ENCODE assay signal across 7 mouse cellular contexts in the genomic region with DNA sequence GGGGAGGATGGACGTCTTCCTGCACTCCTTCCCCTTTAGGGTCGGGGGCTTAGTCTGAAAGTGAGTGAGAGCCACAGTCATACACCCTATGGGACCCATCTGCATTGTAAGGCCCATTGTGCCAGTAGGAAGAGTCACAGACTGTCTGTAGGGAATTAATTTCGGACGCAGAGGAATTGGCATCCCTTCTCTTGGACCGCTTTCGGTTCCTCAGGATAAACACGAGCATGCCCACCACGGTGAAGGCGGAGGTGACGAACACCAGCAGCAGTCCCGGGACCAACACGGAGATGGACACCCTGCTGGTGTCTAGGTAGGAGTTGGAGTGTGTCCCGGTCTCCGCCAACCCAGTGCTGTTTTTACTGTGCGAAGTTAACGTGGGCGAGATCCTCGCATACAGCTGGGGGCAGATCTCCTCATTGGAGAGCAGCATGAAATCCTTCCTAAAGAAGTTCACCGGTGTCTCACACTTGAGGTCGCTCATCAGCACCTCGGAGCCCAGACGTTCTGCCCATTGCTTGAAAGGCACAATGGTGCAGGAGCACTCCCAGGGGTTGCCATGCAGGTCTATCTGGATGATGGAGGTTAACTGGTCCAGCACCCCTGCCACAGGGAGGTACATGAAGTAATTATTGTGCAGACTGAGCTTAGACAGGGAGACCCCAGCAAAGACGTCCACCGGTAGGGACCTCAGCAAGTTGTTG. TPM values are rescaled to one million over a fixed set of nuclear protein-coding genes. Genes with fewer than 3 reads are reported as not detected.
DNase-seq lines count a peak whose midpoint lies in the region; ATAC-seq and TF ChIP-seq lines count a peak whose summit lies in the region.

No protein-coding gene starts in this region.

- H3K27me3 ChIP-seq in forebrain, embryonic 12.5 days, result 0 out of 2 replicates have a peak, but pooled peaks cover 4% of the 10 kb centered on the region
- H3K27me3 ChIP-seq in stomach, embryonic 16.5 days (ENCODE audit: control insufficient read depth, insufficient read depth, low read length), result peaks cover 24% of the 10 kb centered on the region

- under 1% methylated on average over 24 of the region's 24 CpGs for WGBS in forebrain, embryonic 12.5 days
- 2% methylated on average over 24 of the region's 24 CpGs for WGBS in stomach, embryonic 16.5 days

- H3K4me1 ChIP-seq in bone marrow macrophage, adult 2 months (ENCODE audit: control insufficient read depth, insufficient read depth, low read length), result no peaks in the 10 kb centered on the region; the same call in 1 of the 2 replicates
- peaks cover 30% of the 10 kb centered on the region for H3K4me1 ChIP-seq in forebrain, embryonic 12.5 days
- H3K4me1 ChIP-seq in stomach, embryonic 16.5 days (ENCODE audit: control insufficient read depth, insufficient read depth, low read length), result 0 out of 2 replicates have a peak, but pooled peaks cover 10% of the 10 kb centered on the region

- DNase-seq in ES-CJ7 (ENCODE audit: low read depth, low spot score), result peak; percentile 5
- DNase-seq in layer of hippocampus, adult 8-10 months (ENCODE audit: low spot score in 2 of 2), result peak; percentile 57 to 61
- peak; percentile 10 for DNase-seq in mesoderm, embryonic 11.5 days (ENCODE audit: low read depth, low spot score)
- DNase-seq in lung, postnatal 10 days, result no peak

- no peak overlapping the region for H3K27ac ChIP-seq in bone marrow macrophage, adult 2 months (ENCODE audit: insufficient read depth, low read depth, low read length)
- H3K27ac ChIP-seq in forebrain, embryonic 12.5 days, result 0 out of 2 replicates have a peak overlapping the region, but pooled peaks have one; percentile 6
- no peak overlapping the region for H3K27ac ChIP-seq in stomach, embryonic 16.5 days (ENCODE audit: low read length)

- H3K9me3 ChIP-seq in forebrain, embryonic 12.5 days, result no peaks in the 10 kb centered on the region
- no peaks in the 10 kb centered on the region for H3K9me3 ChIP-seq in stomach, embryonic 16.5 days (replicated peaks; ENCODE audit: control insufficient read depth, low read length)

- H3K4me3 ChIP-seq in bone marrow macrophage, adult 2 months (ENCODE audit: insufficient read depth, low read length), result peak overlapping the region; percentile 40
- H3K4me3 ChIP-seq in forebrain, embryonic 12.5 days (replicated peaks), result peak overlapping the region; percentile 52
- H3K4me3 ChIP-seq in stomach, embryonic 16.5 days (replicated peaks; ENCODE audit: low read length), result peak overlapping the region; percentile 44

- TF ChIP-seq POLR2A in bone marrow macrophage, adult 2 months (IDR thresholded peaks at IDR 0.05; ENCODE audit: borderline replicate concordance, low read depth, low read length), result no peak

- H3K4me2 ChIP-seq in forebrain, embryonic 12.5 days, result peak overlapping the region; percentile 84
- H3K4me2 ChIP-seq in stomach, embryonic 16.5 days (ENCODE audit: low read depth, low read length), result peak overlapping the region; percentile 52

- peak; percentile 15 for ATAC-seq in forebrain, embryonic 12.5 days (ENCODE audit: low FRiP score)
- peak; percentile 25; the same call in 1 of the 2 replicates for ATAC-seq in stomach, embryonic 16.5 days (ENCODE audit: insufficient read depth, low FRiP score)

- peak overlapping the region; percentile 53 for H3K9ac ChIP-seq in forebrain, embryonic 12.5 days
- H3K9ac ChIP-seq in stomach, embryonic 16.5 days (ENCODE audit: low read length), result no peak overlapping the region

- H3K36me3 ChIP-seq in forebrain, embryonic 12.5 days (replicated peaks), result no peaks in the 10 kb centered on the region
- H3K36me3 ChIP-seq in stomach, embryonic 16.5 days (ENCODE audit: control insufficient read depth, insufficient read depth, low read length), result no peaks in the 10 kb centered on the region

- TF ChIP-seq CTCF in bone marrow macrophage, adult 2 months (IDR thresholded peaks at IDR 0.05; ENCODE audit: low read depth, low read length), result no peak

RNA-seq across cellular contexts. Expression of gene Slitrk1, which starts 2.7 kb away (rescaled TPM):
- polyA plus RNA-seq in bone marrow macrophage, adult 2 months (2012; ENCODE audit: insufficient read depth, insufficient read length, missing spikeins), result not detected in 2 replicates
- polyA plus RNA-seq in forebrain, embryonic 12.5 days (2016; fragmentation: Nextera tagmentation; extraction: Ambion mirVana), result 12.1 and 13.4 TPM in 2 replicates
- total RNA-seq in layer of hippocampus, adult 8-10 months (2022), result 10 to 100 TPM; 59.9 to 64.2 (median 61.0) TPM
- polyA plus RNA-seq in stomach, embryonic 16.5 days (2015; fragmentation: Nextera tagmentation; extraction: Ambion mirVana), result 0.75 and 1.2 TPM in 2 replicates
